Comparison of ENCODE assay signal across 11 mouse cellular contexts in genomic region chr3:108646036-108646435, GRCm38 (mm10). TPM values are rescaled to one million over a fixed set of nuclear protein-coding genes. Genes with fewer than 3 reads are reported as not detected.
DNase-seq lines count a peak whose midpoint lies in the region; ATAC-seq lines count a peak whose summit lies in the region.
"Had no signal": no experiment of that assay in that cellular context is flagged by ENCODE, and none has a peak within 500 bp of the region (broad histone marks: within the 10 kb centered on the region; RNA-seq: fewer than 3 reads in every experiment).

No protein-coding gene starts in this region.

- DNase-seq in cerebellum, postnatal 10 days = peak; percentile 57 to 64
- peak; percentile 13 to 40 for DNase-seq in left cerebral cortex, postnatal 10 days (ENCODE audit: extremely low spot score in 1 of 2, low spot score in 2 of 2)
- no peak for DNase-seq in left cerebral cortex, adult 8-10 months (ENCODE audit: low spot score in 2 of 2)
- peak; percentile 74 for DNase-seq in R1 (ENCODE audit: low read depth, low spot score)
- peak; percentile 45 to 55 for DNase-seq in layer of hippocampus, postnatal 10 days (ENCODE audit: low spot score in 2 of 2)
- no peak for DNase-seq in thymus, postnatal 36 days
- no peak for DNase-seq in thymus, postnatal 25 days
- DNase-seq: kidney, adult 8-10 months; liver, postnatal 0 days; thymus, postnatal 4 days had no signal

- no peak for ATAC-seq in cerebellum, adult (ENCODE audit: insufficient number of reproducible peaks, low FRiP score, low TSS enrichment)
- ATAC-seq: liver, postnatal 0 days had no signal

- intact Hi-C loops in left cerebral cortex, postnatal 10 days (cut with DNase I) = no loop called here

RNA-seq across cellular contexts. Expression of gene Clcc1, which starts 7.7 kb away (rescaled TPM):
- 10 to 100 TPM; 23.5 to 28.2 TPM for total RNA-seq in left cerebral cortex, postnatal 10 days (2021)
- total RNA-seq in left cerebral cortex, adult 8-10 months (2022) = 10 to 100 TPM; 33.7 to 37.9 (median 35.7) TPM
- total RNA-seq in layer of hippocampus, postnatal 10 days (2021) = 10 to 100 TPM; 25.1 to 25.7 TPM

RNA-seq across cellular contexts. Expression of gene Wdr47, which starts 55.0 kb away (rescaled TPM):
- 100 to 1,000 TPM; 150 to 164 TPM for total RNA-seq in left cerebral cortex, postnatal 10 days (2021)
- 100 to 1,000 TPM; 114 to 149 (median 124) TPM for total RNA-seq in left cerebral cortex, adult 8-10 months (2022)
- total RNA-seq in layer of hippocampus, postnatal 10 days (2021) = 100 to 1,000 TPM; 130 to 141 TPM

Comparison
In these comparisons a context has a peak if more than half of its experiments do, and no peak if none do; other contexts are left out.
1. DNase-seq: peak in cerebellum, postnatal 10 days (2 of 2), left cerebral cortex, postnatal 10 days (2 of 2), R1 (single experiment) and layer of hippocampus, postnatal 10 days (2 of 2); none in left cerebral cortex, adult 8-10 months (0 of 2), thymus, postnatal 36 days (0 of 2) and thymus, postnatal 25 days (single experiment).